Mouse (Mus musculus) heart, postnatal 0 days (tissue): ENCODE data around the gene Qk.

Experiments used
- CTCF ChIP-seq: IDR thresholded peaks from 2 replicates; pipeline ENCODE4 v1.5.1; 2016; ENCODE audit warnings: antibody characterized with exemption, control low read depth, low read depth
- EP300 ChIP-seq: IDR thresholded peaks from 2 replicates; pipeline ENCODE4 v1.6.1; 2016; ENCODE audit warnings: antibody characterized with exemption, low read depth

GRCm38 (mm10) chr17:10304001-10304400 is 15.7 kb downstream of the Qk start:
- TF ChIP-seq EP300 (no peak), CTCF (no peak)
